Mouse (Mus musculus): ENCODE results near the gene Gimap3. TPM values are rescaled to one million over a fixed set of nuclear protein-coding genes. Genes with fewer than 3 reads are reported as not detected.

Gene Gimap3
- not detected for total RNA-seq (2021)
- long read RNA-seq: 0 reads

DNA sequence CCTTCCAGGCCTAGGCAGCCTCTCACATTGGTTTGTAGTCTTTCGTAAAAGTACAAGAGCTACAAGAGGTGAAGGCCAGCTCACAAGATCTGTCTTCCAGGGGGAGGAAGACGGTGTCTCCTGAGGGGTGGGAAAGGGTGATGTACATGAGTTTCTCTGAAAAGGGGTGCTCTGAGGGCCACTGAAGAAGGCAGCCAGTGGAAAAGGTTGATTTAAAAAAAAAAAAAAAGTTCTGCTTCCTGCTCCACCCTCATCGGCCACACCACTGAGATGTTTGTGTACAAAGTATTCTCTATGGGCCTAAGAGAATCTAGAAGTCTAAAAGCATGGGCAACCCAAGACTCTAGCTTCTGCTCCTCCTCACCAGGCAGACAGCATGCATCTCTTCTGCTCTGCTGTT is at the start of gene Gimap3:
Gene Gimap3 (minus strand): TSS at position 156 of the 400 bp plus-strand sequence.
- no peak for DNase-seq (ENCODE audit: low spot score in 2 of 2)

DNA sequence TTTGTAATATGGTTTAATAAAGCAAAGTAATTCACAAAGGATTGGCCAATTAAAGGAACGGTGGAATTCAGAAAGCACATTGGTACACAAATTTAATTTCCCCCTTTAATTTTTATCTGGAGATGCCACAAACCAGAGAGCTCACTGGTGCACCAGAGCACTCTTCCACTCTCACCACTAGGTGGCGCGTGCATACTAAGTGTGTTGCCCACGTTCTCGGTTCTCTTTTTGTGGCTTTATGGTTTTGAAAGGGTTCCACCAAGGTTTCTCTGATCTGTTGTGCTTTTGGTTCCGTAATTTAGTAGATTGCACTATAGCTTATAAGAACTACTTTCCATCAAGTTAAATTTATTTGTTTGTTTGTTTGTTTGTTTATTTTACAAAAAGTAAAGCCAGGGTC is 47.2 kb upstream of the Gimap3 start:
- DNase-seq (ENCODE audit: low spot score in 2 of 2): peak; percentile 74 to 78

DNA sequence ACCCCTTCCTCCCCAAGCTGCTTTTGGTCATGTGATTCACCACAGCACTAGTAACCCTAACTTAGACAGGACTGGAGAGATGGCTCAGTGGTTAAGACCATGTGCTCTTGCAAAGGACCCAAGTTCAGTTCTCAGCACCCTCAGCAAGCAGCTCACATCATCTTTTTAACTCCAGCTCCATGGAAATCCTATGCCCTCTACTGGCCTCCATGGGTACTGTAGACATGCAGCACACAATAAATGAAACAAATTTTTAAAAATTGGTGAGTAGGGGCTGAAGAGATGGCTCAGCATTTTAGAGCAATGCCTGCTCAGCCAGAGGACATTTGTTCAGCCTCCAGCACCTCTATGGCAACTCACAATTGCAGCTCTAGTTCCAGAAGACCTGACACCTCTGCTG is 44.4 kb upstream of the Gimap3 start:
- DNase-seq (ENCODE audit: low spot score in 2 of 2): no peak

DNA sequence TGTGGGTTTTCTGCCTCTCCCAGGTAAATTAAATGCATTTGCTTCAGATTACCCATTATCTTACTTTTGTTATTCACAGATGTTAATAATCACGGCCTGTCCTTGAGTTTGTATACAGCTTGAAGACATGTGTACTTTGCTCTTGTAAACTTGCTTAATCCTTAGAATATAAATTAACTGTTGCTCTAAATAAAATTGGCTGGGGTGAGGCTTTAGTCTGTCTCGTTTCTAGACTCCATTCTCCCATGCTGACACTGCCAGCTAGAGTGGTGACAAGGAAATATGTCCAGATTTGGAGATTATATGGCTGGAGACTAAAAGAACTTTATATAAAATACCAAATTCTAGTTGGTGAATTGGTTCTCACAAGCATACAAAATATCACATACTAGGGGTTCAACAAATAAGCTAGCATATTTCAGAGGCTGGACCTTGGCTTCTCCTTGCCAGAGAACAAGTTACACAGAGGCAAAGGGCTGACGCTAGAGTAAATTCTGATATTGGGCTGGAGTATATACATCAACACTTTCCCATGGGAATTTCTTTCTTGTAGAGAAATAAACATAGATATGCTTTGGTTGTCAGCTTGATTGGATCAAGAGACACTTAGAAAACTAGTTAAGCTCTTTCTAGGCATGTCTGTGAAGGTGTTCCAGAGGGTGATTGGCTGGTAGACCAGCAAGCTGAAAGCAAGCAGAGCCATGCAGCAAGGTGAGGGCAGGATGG is 39.0 kb upstream of the Gimap3 start:
- no peak for DNase-seq (ENCODE audit: low spot score in 2 of 2)

DNA sequence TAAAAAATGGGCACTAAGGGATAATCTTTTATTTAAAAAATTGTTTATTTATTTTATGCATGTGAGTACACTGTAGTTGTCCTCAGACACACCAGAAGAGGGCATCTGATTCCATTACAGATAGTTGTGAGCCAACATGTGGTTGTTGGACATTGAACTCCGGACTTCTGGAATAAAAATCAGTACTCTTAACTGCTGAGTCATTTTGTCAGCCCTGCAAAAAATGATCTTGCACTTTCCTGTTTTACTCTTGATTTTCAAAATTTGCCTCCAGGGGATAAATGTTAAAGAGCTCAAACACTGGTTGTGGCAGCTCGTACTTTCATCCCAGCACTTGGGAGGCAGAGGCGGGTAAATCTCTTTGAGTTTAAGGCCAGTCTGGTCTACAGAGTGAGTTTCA is 36.1 kb upstream of the Gimap3 start:
- no peak for DNase-seq (ENCODE audit: low spot score in 2 of 2)

DNA sequence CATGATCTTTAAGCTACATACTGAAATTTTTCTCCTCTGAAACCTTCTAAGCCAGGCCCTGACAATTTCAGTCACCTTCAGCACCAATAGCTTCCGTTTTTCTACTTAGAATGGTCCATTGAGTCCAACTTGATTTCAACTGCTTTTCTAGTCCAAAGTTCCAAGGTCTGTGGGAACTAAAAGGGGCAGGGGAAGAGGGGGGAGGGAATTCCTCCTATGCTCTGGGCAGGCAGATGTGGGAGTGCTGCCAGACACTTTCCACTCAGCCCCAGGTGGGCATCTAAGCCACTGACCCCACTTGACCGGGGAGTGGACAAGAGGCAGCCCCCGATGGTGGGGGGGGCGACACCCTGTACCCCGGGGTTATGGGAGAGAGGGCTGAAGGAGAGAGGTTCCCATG is 33.7 kb upstream of the Gimap3 start:
- DNase-seq (ENCODE audit: low spot score in 2 of 2): no peak

DNA sequence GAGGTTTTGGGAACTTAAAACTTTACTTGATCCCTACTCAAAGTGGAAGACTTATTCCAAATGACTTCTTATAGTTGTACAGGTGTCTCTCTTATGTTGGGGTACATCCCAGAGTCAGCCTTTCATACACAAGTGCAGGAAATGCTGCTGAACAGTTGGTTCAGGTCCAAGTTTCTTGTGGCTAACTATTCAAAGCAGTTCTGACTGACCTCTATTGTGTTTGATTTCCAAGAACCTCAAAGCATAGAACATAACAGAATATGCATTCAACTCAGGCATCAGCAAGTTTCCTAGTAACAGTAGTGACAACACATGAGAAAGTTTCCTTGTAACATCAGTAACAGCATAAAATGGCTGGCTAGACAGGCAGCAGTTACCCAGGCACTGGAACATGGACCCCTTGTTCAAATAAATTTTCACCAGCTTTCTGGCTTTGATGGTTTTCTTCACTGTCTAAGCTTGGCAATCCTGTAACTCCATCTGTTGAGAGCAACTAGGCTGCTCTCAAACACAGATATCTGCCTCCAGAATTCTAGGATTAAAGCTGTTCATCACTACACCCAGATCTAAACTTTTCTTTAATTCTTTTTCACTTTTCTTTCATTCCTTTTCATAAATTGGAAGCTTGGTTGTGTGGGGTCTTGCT is 32.9 kb upstream of the Gimap3 start:
- DNase-seq (ENCODE audit: low spot score in 2 of 2): no peak

DNA sequence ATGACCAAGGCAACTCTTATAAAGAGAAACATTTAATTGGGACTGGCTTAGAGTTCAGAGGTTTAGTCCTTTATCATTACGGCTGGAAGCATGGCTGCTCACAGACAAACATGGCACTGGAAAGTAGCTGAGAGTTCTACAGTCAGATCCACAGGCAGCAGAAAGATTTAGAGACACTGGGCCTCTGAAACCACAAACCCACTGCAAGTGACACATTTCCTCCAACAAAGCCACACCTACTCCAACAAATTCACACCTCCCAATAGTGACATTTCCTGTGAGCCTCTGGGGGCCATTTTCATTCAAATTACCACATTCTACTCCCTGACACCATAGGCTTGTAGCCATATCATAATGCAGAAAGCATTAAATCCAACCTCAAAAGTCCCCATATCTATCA is 31.2 kb upstream of the Gimap3 start:
- DNase-seq (ENCODE audit: low spot score in 2 of 2): no peak

DNA sequence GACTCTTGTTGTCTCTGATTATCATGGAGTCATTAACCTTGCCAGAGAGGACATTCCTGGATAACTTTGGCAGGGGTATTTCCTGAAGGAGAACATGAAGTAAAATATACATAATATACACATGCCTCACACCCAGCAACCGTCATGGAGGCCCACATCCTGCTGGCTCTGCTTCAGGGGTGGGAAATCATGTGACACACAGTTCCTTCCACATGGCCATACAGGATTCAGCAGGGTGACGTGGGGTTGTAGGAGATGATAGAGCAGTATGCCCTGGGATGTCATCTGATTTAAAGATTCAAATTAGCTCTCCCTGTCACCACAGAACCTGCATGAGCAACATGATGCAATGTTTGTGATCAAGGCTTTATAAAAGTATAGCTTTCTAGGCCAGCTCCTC is 17.2 kb upstream of the Gimap3 start:
- no peak for DNase-seq (ENCODE audit: low spot score in 2 of 2)

DNA sequence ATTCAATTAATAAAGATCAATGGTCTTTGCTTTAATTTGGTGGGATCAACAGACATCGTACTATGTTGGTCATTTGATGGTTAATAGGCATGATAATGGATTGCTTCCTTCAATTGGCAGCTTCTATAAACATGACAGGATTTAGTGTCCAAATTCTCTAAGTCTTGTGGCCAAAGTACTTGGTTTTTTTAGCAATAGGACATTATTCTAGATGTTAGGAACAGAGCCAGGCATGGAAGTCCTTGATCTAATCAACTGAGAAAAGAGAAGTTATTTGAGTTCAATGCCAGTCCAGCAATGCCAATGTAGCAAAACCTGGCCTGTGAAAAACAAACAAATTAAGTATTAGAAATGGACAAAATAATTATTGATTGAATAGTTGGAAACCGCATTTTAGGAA is 14.9 kb upstream of the Gimap3 start:
- no peak for DNase-seq (ENCODE audit: low spot score in 2 of 2)

DNA sequence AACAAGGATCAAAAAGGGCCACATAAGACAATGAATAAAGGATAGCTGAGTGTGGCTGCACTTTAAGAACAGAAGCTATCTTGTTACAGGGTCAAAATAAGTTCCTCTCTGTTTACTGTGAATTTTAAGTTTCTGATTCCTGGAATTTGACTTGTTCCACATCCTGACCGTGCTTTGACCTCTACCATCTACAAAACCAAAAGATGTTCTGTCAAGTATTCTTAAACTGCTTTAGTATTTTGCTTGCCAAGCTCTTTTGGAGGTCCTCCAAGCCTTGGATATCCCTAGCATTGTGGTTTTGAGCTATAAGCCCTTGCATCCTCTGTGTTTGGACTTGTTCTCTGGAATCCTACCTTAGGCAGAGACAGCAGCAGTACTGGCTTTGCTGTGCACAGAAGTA is 14.5 kb upstream of the Gimap3 start:
- no peak for DNase-seq (ENCODE audit: low spot score in 2 of 2)

DNA sequence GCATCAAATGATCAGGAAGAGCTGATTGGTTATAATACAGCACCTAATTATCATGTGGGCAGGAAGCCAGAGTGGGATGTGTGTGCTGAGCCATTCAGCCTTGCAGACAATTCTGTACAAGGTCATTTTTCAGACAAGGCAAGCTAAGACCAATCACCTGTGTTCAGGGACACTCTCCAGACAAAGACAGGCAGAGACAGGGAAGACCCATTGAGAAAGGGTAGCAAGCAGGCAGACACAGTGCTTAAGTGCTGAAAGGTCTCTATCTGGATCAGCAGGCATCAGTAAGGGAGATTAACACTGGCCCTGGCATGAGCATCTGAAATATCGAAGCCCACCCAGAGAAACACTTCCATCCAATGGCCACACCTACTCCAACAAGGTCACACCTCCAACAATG is 13.8 kb upstream of the Gimap3 start:
- DNase-seq (ENCODE audit: low spot score in 2 of 2): no peak

DNA sequence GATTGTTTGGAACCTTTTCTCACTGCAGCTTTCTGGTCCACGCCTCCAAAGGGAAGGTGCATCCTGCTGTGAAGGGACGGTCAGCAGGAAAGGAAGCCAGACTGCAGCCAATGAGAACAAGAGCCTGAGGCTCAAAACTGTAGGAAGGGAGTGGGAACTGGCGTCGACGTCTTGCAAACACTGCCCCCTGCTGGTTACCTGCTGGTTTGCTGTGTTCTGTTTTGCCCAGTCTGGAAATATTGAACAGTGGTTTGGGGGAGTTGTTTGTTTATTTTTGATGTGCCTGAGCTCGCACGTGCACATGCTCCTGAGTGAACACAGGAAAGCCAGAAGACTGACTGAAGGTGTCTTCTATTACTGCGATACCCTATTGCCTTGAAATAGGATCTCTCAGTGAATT is 1.4 kb upstream of the Gimap3 start:
- peak; percentile 84 to 85 for DNase-seq (ENCODE audit: low spot score in 2 of 2)

DNA sequence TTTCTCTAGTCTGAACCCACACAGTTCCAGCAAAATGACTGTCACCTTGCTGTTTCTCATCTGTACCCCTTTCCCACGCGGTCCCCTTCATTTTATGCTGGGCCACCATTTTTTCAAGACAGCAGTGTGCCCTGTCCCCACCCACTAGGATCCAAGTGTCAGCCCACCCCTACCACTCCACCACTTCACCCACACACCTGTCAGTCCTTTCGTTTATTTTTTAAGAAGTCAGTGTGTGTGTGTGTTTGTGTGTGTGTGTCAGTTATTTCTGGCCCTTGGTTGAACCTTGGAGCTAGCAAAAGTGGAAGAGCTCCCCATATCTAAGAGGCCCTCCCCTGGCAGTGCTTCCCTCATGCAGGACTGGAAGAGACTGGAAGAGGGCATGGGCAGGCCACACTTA is 1.7 kb downstream of the Gimap3 start:
- no peak for DNase-seq (ENCODE audit: low spot score in 2 of 2)

DNA sequence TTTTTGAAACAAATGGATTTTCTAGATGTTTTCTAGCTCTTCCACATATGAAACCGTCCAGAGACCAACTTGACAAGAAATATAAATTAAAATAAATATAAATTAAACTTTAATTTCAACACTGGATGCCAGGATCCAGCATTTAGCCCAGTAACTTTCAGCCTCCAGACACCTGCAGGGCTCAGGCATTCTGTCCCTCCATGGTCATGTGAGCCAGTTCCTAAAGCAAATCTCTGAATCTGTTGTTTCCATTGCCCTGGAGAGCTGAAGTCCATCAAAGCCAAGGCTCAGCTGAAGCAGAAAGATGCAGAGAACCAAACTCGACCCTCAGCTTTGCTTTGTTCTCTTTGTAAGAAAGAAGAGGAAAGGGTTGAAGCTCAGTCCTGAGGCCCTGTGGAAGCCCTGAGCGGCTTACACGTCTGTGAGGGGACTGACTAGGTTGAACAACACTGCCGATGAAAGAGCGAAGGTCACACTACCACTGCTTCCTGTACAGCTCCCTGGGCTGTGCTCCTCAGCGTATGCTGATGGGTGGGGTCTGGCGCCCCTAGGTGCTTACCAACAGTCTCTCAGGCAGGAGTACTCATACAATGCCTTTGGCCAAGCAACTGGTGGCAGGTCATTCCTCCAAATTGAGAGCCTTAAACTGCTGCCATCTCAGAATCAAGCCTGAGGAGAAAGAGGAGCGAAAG is 2.3 kb downstream of the Gimap3 start:
- DNase-seq (ENCODE audit: low spot score in 2 of 2): no peak

DNA sequence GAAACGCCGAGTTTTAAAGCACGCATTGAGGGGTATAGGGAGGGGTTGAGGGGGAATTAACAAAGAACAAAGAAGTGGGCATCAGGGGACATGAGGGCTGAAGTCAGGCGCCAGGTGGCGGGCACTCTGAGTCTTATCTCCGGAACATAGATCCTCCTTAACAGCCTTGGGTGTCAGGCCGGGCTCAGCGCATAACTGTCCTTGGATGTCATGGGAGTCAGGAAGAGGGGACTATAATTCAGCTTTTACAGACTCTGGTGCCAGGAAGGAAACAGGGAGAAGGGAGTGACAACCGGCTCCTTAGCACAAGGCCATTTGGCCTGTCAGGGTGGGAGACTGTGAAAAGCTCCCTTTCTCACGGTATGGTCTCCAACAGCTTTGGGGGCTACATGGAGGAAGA is 6.2 kb downstream of the Gimap3 start:
- no peak for DNase-seq (ENCODE audit: low spot score in 2 of 2)

DNA sequence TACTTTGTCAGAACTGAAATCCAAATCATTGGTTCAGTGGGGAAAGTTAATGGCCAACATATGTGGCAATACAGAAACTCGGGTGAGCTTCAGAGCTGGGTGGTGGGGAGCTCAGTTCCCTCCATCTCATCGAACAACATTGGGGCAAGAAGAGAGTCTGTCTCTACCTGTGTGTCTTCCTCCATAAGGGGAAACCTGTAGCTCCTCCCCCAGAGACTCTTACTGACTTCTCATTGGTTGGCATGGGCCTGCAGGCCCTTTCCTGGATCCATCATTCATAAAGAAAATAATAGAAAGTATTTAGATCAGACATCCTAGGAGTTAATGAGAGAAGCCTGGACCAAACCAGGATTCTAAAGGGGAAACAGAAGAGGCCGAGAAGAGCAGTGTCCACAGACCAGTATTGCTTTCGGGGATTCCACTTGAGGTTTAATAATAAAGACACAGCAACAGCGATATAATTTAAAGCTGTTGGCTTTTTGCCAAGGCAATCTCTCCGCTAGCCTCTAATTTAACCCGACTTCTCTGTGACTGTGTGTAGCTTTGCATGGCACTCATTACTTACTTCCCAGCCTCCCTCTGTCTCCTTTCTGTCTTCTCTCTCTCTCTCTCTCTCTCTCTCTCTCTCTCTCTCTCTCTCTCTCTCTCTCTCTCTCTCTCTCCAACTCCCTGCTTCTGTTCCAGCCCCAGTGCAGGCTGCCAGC is 6.9 kb downstream of the Gimap3 start:
- no peak for DNase-seq (ENCODE audit: low spot score in 2 of 2)

DNA sequence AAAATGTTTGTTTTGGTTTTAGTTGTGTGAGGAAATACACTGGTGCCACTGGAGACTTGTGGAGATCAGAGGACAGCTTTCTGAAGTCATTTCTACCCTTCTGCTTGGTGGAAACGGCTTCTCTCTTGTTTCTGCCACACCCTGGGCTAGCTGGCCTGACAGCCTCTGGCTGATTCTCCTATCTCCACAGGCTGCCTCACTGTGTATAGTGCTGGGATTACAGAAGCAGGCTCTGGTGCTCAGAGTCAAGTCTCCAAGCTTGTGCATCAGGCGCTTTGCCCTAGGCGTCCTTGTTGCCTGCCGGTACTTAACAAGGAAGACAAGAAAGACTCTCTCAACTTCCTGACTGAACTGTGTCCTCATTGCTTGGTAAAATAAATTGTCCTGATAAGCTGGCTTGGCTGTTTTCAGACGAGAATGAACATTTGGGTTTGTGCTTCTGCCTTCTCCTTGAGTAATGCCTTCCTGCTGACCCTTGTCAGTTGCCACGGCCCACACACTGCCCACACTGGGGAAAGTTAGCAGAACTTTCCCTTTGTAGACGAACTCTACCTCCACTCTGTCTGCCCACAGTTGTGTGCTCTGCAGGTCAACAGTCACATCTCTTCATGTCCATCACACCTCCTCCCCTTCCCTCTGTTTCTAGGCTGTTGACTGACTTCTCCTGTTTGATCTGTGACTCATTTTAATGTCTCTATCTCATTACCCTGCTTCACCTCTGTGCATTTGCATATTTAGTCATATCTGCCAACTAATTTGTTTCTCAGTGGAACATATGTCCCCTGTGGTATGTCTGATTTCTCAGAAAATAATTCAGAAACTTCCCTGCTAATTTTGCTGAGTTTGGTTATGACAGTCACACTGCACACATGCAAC is 23.3 kb downstream of the Gimap3 start:
- DNase-seq (ENCODE audit: low spot score in 2 of 2): no peak

DNA sequence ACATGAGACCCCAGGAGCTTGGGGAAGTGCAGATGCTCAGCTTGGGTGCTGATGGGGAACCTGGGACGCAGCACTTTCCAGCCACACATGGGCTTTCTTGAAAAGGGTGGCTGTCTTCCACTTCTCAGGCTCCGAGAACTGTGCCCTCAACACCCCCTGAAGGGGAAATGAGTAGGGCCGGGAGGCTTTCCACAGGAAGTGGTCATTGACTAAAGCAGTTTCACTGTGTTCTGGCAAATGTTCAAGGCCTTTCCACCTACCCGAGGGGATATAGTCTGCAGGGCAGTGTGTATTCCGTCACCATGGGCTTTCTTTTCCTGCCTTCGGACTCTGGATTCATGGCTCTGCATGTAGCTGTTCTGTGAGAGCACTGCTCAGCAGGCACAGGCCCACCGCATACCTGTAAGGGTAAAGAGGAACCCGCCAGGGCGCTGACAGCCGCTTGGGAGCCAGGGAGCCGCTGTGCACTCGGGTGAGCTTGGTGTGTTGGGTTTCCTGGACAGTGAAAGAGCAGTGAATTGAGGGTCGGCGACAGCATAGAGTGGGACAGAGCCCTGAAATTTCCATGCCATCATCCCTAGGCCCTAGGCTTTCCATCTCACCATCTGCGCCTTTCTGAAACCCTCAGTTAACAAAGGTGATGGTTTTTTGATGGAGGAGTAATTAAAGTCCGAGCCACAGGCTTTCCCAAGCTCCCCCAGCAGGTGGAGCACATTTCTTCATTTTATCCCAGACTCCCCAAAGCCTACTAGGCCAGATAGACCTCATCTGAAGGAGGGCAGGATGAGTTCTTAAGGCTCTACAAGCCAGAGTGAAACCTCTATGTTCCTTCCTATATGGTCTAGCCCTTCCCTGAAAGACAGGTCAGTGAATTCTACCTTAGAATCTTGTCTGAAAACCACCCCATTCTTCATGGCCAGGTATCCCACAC is 24.4 kb downstream of the Gimap3 start, which contains the start of gene Gimap5:
Gene Gimap5 (plus strand): TSS at position 239 of the 931 bp plus-strand sequence.
- peak; percentile 22 to 41 for DNase-seq (ENCODE audit: low spot score in 2 of 2)

DNA sequence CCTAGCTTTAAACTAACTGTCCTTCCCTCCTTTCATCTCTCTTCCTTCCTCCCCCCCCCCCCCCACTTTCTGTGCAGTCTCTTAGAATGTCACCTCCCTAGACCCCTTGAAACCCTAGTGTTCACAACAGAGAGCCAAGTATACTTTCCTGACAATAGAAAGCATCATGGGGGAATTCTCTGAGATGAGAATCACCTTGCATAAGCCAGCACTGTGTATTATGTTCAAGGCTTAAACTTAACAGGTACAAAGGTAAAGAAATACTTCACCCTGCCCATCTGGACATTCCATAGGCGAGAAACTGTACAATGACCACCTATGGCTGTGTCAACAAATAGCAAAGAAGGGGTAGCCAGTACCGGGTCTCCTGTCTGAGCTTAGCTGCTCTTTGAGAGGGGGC is 25.2 kb downstream of the Gimap3 start:
- no peak for DNase-seq (ENCODE audit: low spot score in 2 of 2)
